Mouse (Mus musculus) heart, postnatal 0 days (tissue): ENCODE measurements at regions not wholly inside any gene's neighbourhood (a gene's known extent, or its start where the extent isn't known, plus 50 kb on each side); places are given as distances from the start of the nearest gene placed in this dataset.

Experiments used
- ATAC-seq: fragments of 200-750 bp; cut with Nextera tagmentation; 2 replicates; pipeline ENCODE4 v1.8.0; 2017; ENCODE audit warnings: low read depth, moderate number of reproducible peaks, moderate library complexity; ENCODE audit not compliant: insufficient read depth
- DNase-seq: peaks from one replicate; pipeline ENCODE4 v3.0.0-alpha.2; 2016; ENCODE audit warnings: low spot score
- H3K27ac ChIP-seq: fragments of 300-500 bp; sonication (generic); 2 replicates; pipeline ENCODE4 v1.5.1; 2014; ENCODE audit warnings: low read depth, mild to moderate bottlenecking
- H3K27me3 ChIP-seq: fragments of 300-500 bp; sonication (generic); 2 replicates; pipeline ENCODE4 v1.6.1; 2014; ENCODE audit warnings: low read length, mixed read lengths; ENCODE audit not compliant: control insufficient read depth, insufficient read depth
- H3K36me3 ChIP-seq: fragments of 300-500 bp; sonication (generic); replicated peaks from 2 replicates; pipeline ENCODE4 v1.6.1; 2014; ENCODE audit warnings: low read length, mixed read lengths; ENCODE audit not compliant: control insufficient read depth, insufficient read depth
- H3K4me1 ChIP-seq: fragments of 300-500 bp; sonication (generic); 2 replicates; pipeline ENCODE4 v1.6.1; 2014; ENCODE audit warnings: antibody characterized with exemption; ENCODE audit not compliant: control insufficient read depth, insufficient read depth
- H3K4me2 ChIP-seq: fragments of 300-500 bp; sonication (generic); 2 replicates; pipeline ENCODE4 v1.6.1; 2014; ENCODE audit warnings: low read depth, mild to moderate bottlenecking, low read length, moderate library complexity
- H3K4me3 ChIP-seq: fragments of 300-500 bp; sonication (generic); 2 replicates; pipeline ENCODE4 v1.5.1; 2014; ENCODE audit warnings: low read depth, low read length
- H3K9ac ChIP-seq: fragments of 300-500 bp; sonication (generic); replicated peaks from 2 replicates; pipeline ENCODE4 v1.6.1; 2014; ENCODE audit warnings: low read depth, low read length, mixed read lengths
- H3K9me3 ChIP-seq: fragments of 300-500 bp; sonication (generic); replicated peaks from 2 replicates; pipeline ENCODE4 v1.6.1; 2016; ENCODE audit warnings: low read length; ENCODE audit not compliant: control insufficient read depth
- CTCF ChIP-seq: IDR thresholded peaks from 2 replicates; pipeline ENCODE4 v1.5.1; 2016; ENCODE audit warnings: antibody characterized with exemption, control low read depth, low read depth
- EP300 ChIP-seq: IDR thresholded peaks from 2 replicates; pipeline ENCODE4 v1.6.1; 2016; ENCODE audit warnings: antibody characterized with exemption, low read depth
- WGBS: fragments of 180-500 bp; shearing (Covaris S2); extraction: QIAGEN DNeasy Blood & Tissue Kit; methylation state at CpG from one replicate; pipeline ENCODE4 v1.1.7; 2014; 5-methylcytosine and 5-hydroxymethylcytosine counted together

- no peaks in the 10 kb centered on the region for H3K27me3 ChIP-seq
- H3K9ac ChIP-seq: no peak overlapping the region
- no peak for DNase-seq
- TF ChIP-seq CTCF (no peak), EP300 (no peak)
- no peak for ATAC-seq
- peaks cover 7% of the 10 kb centered on the region for H3K4me1 ChIP-seq
- no peaks in the 10 kb centered on the region for H3K36me3 ChIP-seq
- H3K27ac ChIP-seq: no peak overlapping the region
- no peak overlapping the region for H3K4me2 ChIP-seq
- no peaks in the 10 kb centered on the region for H3K9me3 ChIP-seq
- no peak overlapping the region for H3K4me3 ChIP-seq
- 57% methylated on average over 3 of the region's 3 CpGs for WGBS
These were observed 54.8 kb downstream of the Tmem30b start for GRCm38 (mm10) chr12:73491370-73491769.

GRCm38 (mm10) chr12:73482858-73483257, 63.3 kb downstream of the Tmem30b start:
- Histone ChIP-seq H3K9me3 (no peaks in the 10 kb centered on the region), H3K27me3 (no peaks in the 10 kb centered on the region), H3K27ac (no peak overlapping the region), H3K4me3 (no peak overlapping the region), H3K4me1 (peaks cover 4% of the 10 kb centered on the region), H3K4me2 (no peak overlapping the region), H3K36me3 (no peaks in the 10 kb centered on the region), H3K9ac (no peak overlapping the region)
- WGBS: 84% methylated on average over 2 of the region's 2 CpGs
- TF ChIP-seq EP300 (no peak), CTCF (no peak)
- DNase-seq (no peak), ATAC-seq (no peak)

GRCm38 (mm10) chr12:73482275-73482674, 63.9 kb downstream of the Tmem30b start:
- no peak for DNase-seq
- 87% methylated on average over 6 of the region's 6 CpGs for WGBS
- H3K27me3 ChIP-seq: no peaks in the 10 kb centered on the region

GRCm38 (mm10) chr12:73481705-73482104, 64.5 kb downstream of the Tmem30b start:
- Histone ChIP-seq H3K4me3 (no peak overlapping the region), H3K36me3 (no peaks in the 10 kb centered on the region), H3K27me3 (no peaks in the 10 kb centered on the region), H3K4me1 (no peaks in the 10 kb centered on the region), H3K9me3 (no peaks in the 10 kb centered on the region), H3K27ac (no peak overlapping the region), H3K4me2 (no peak overlapping the region), H3K9ac (no peak overlapping the region)
- no peak for ATAC-seq
- 69% methylated on average over 3 of the region's 3 CpGs for WGBS
- no peak for DNase-seq
- TF ChIP-seq CTCF: no peak
- no peak for TF ChIP-seq EP300

More at GRCm38 (mm10) chr12:73482275-73482674, 63.9 kb downstream of the Tmem30b start:
- ATAC-seq: no peak
- TF ChIP-seq CTCF (no peak), EP300 (no peak)
- H3K36me3 ChIP-seq: no peaks in the 10 kb centered on the region
- no peak overlapping the region for H3K4me3 ChIP-seq
- H3K27ac ChIP-seq: no peak overlapping the region
- no peaks in the 10 kb centered on the region for H3K4me1 ChIP-seq
- no peaks in the 10 kb centered on the region for H3K9me3 ChIP-seq
- no peak overlapping the region for H3K4me2 ChIP-seq
- H3K9ac ChIP-seq: no peak overlapping the region

GRCm38 (mm10) chr12:73481165-73481564, 65.0 kb downstream of the Tmem30b start:
- H3K27me3 ChIP-seq: no peaks in the 10 kb centered on the region
- H3K4me1 ChIP-seq: no peaks in the 10 kb centered on the region
- no peak overlapping the region for H3K4me2 ChIP-seq
- H3K9me3 ChIP-seq: no peaks in the 10 kb centered on the region
- no peaks in the 10 kb centered on the region for H3K36me3 ChIP-seq
- no peak overlapping the region for H3K4me3 ChIP-seq
- H3K9ac ChIP-seq: no peak overlapping the region
- WGBS: 87% methylated on average over 6 of the region's 6 CpGs
- DNase-seq (no peak), ATAC-seq (no peak)
- no peak overlapping the region for H3K27ac ChIP-seq
- TF ChIP-seq CTCF: no peak
- no peak for TF ChIP-seq EP300

GRCm38 (mm10) chr12:73480610-73480971, 65.6 kb downstream of the Tmem30b start:
- no peaks in the 10 kb centered on the region for H3K9me3 ChIP-seq
- H3K4me3 ChIP-seq: no peak overlapping the region
- H3K4me2 ChIP-seq: no peak overlapping the region
- ATAC-seq (no peak), DNase-seq (no peak)
- no peak for TF ChIP-seq CTCF
- TF ChIP-seq EP300: no peak
- H3K4me1 ChIP-seq: no peaks in the 10 kb centered on the region
- no peaks in the 10 kb centered on the region for H3K36me3 ChIP-seq
- no peak overlapping the region for H3K9ac ChIP-seq
- H3K27me3 ChIP-seq: no peaks in the 10 kb centered on the region
- H3K27ac ChIP-seq: no peak overlapping the region
- WGBS: 82% methylated on average over 6 of the region's 6 CpGs
